Comparison of ENCODE assay signal across 22 mouse cellular contexts in the genomic region with DNA sequence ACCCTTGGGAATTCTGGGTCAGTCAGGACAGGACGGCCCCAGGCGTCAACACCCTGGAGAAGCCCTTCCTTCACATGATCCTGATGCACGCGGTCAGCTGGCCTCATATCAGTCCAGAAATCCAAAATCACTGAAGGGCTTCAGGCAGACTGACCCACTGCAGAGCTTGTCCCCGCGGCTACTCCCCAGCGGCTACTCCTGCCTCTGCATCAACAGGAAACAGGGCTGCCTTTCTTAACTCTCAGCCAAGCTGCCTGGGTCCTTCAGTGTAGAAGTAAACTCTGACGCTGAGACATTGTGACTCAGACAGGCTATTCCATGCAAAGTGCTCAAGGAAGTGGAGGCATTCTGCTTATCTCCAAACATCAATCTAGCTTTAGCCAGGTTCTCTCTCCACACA. TPM values are rescaled to one million over a fixed set of nuclear protein-coding genes. Genes with fewer than 3 reads are reported as not detected.
DNase-seq lines count a peak whose midpoint lies in the region; ATAC-seq lines count a peak whose summit lies in the region.
"Had no signal": no experiment of that assay in that cellular context is flagged by ENCODE, and none has a peak within 500 bp of the region (broad histone marks: within the 10 kb centered on the region; RNA-seq: fewer than 3 reads in every experiment).

No protein-coding gene starts in this region.

- H3K4me1 ChIP-seq in limb, embryonic 12.5 days (replicated peaks), result no peaks in the 10 kb centered on the region
- 0 out of 2 replicates have a peak, but pooled peaks cover 3% of the 10 kb centered on the region for H3K4me1 ChIP-seq in limb, embryonic 10.5 days
- peaks cover 16% of the 10 kb centered on the region for H3K4me1 ChIP-seq in heart, embryonic 13.5 days
- H3K4me1 ChIP-seq: embryonic facial prominence, embryonic 10.5 days; forebrain, embryonic 15.5 days; hindbrain, embryonic 12.5 days; limb, embryonic 13.5 days; midbrain, embryonic 13.5 days; neural tube, embryonic 12.5 days had no signal

- no peak for DNase-seq in limb, embryonic 10.5 days (ENCODE audit: low spot score)
- peak; percentile 60 for DNase-seq in NIH3T3 (ENCODE audit: low read depth)
- peak; percentile 25 to 26 for DNase-seq in heart, postnatal 14 days
- no peak for DNase-seq in embryo, embryonic 10.5 days (ENCODE audit: low spot score)
- no peak for DNase-seq in adrenal gland, adult 8-10 months
- no peak for DNase-seq in spleen, adult 18-20 months
- DNase-seq: adrenal gland, postnatal 25 days; cerebellum, adult 9-11 months; gastrocnemius, postnatal 10 days; kidney, adult 18-20 months; kidney, postnatal 10 days; right cerebral cortex, postnatal 14 days; thymus, postnatal 25 days had no signal

- H3K4me3 ChIP-seq in limb, embryonic 12.5 days (replicated peaks), result no peak overlapping the region
- no peak overlapping the region for H3K4me3 ChIP-seq in limb, embryonic 10.5 days
- H3K4me3 ChIP-seq in heart, embryonic 13.5 days, result no peak overlapping the region
- H3K4me3 ChIP-seq: embryonic facial prominence, embryonic 10.5 days; forebrain, embryonic 15.5 days; hindbrain, embryonic 12.5 days; limb, embryonic 13.5 days; liver, embryonic 12.5 days; midbrain, embryonic 13.5 days; neural tube, embryonic 12.5 days had no signal

- WGBS in limb, embryonic 12.5 days, result 89% methylated on average over 8 of the region's 8 CpGs
- WGBS in limb, embryonic 10.5 days, result 92% methylated on average over 8 of the region's 8 CpGs
- WGBS in heart, embryonic 13.5 days, result 38% methylated on average over 8 of the region's 8 CpGs

- H3K9me3 ChIP-seq in limb, embryonic 12.5 days, result no peaks in the 10 kb centered on the region
- H3K9me3 ChIP-seq in limb, embryonic 10.5 days (replicated peaks), result no peaks in the 10 kb centered on the region
- no peaks in the 10 kb centered on the region for H3K9me3 ChIP-seq in heart, embryonic 13.5 days
- H3K9me3 ChIP-seq: embryonic facial prominence, embryonic 10.5 days; forebrain, embryonic 15.5 days; hindbrain, embryonic 12.5 days; limb, embryonic 13.5 days; liver, embryonic 12.5 days; midbrain, embryonic 13.5 days; neural tube, embryonic 12.5 days had no signal

- peaks cover 85% of the 10 kb centered on the region for H3K36me3 ChIP-seq in limb, embryonic 12.5 days
- H3K36me3 ChIP-seq in limb, embryonic 10.5 days, result peaks cover 92% of the 10 kb centered on the region
- peaks cover 89% of the 10 kb centered on the region for H3K36me3 ChIP-seq in heart, embryonic 13.5 days

- H3K4me2 ChIP-seq in limb, embryonic 12.5 days, result no peak overlapping the region
- no peak overlapping the region for H3K4me2 ChIP-seq in heart, embryonic 13.5 days
- H3K4me2 ChIP-seq: forebrain, embryonic 15.5 days; hindbrain, embryonic 12.5 days; limb, embryonic 13.5 days; liver, embryonic 12.5 days; midbrain, embryonic 13.5 days; neural tube, embryonic 12.5 days had no signal

- H3K9ac ChIP-seq in limb, embryonic 12.5 days (replicated peaks), result no peak overlapping the region
- no peak overlapping the region for H3K9ac ChIP-seq in heart, embryonic 13.5 days
- H3K9ac ChIP-seq: forebrain, embryonic 15.5 days; hindbrain, embryonic 12.5 days; limb, embryonic 13.5 days; liver, embryonic 12.5 days; midbrain, embryonic 13.5 days; neural tube, embryonic 12.5 days had no signal

- ATAC-seq in limb, embryonic 12.5 days (ENCODE audit: insufficient number of reproducible peaks, insufficient read depth, low FRiP score, low TSS enrichment, low read depth), result no peak
- no peak for ATAC-seq in heart, embryonic 13.5 days (ENCODE audit: extremely low read depth, insufficient number of reproducible peaks, low FRiP score, low TSS enrichment)
- ATAC-seq: forebrain, embryonic 15.5 days; liver, embryonic 12.5 days; midbrain, embryonic 13.5 days had no signal

- H3K27ac ChIP-seq in limb, embryonic 12.5 days, result 0 out of 2 replicates have a peak overlapping the region, but pooled peaks have one; percentile 17
- no peak overlapping the region for H3K27ac ChIP-seq in limb, embryonic 10.5 days
- H3K27ac ChIP-seq in heart, embryonic 13.5 days (replicated peaks), result 0 out of 2 replicates have a peak overlapping the region, but pooled peaks have one; percentile 1
- H3K27ac ChIP-seq: embryonic facial prominence, embryonic 10.5 days; forebrain, embryonic 15.5 days; hindbrain, embryonic 12.5 days; limb, embryonic 13.5 days; liver, embryonic 12.5 days; midbrain, embryonic 13.5 days; neural tube, embryonic 12.5 days had no signal

- intact Hi-C loops in heart, postnatal 14 days (cut with DNase I), result no loop called here

- H3K27me3 ChIP-seq in limb, embryonic 12.5 days, result no peaks in the 10 kb centered on the region
- H3K27me3 ChIP-seq in limb, embryonic 10.5 days (ENCODE audit: low read depth, poor library complexity, severe bottlenecking), result no peaks in the 10 kb centered on the region
- H3K27me3 ChIP-seq in heart, embryonic 13.5 days (replicated peaks), result no peaks in the 10 kb centered on the region
- H3K27me3 ChIP-seq: forebrain, embryonic 15.5 days; hindbrain, embryonic 12.5 days; limb, embryonic 13.5 days; liver, embryonic 12.5 days; midbrain, embryonic 13.5 days; neural tube, embryonic 12.5 days had no signal

RNA-seq across cellular contexts. Expression of gene Ankrd13a, which starts 12.5 kb away (rescaled TPM):
- 52.9 and 58.5 TPM in 2 replicates for polyA plus RNA-seq in limb, embryonic 12.5 days (2016; fragmentation: Nextera tagmentation; extraction: Ambion mirVana)
- 43.1 and 44.0 TPM in 2 replicates for polyA plus RNA-seq in limb, embryonic 10.5 days (2016; fragmentation: Nextera tagmentation; extraction: Ambion mirVana)
- polyA plus RNA-seq in heart, embryonic 13.5 days (2015; fragmentation: Nextera tagmentation; extraction: Ambion mirVana), result 28.5 and 29.3 TPM in 2 replicates
- total RNA-seq in heart, postnatal 14 days (2021), result 10 to 100 TPM; 45.7 to 46.5 TPM
- 10 to 100 TPM; 66.7 to 96.6 (median 86.8) TPM for total RNA-seq in adrenal gland, adult 8-10 months (2022)

RNA-seq across cellular contexts. Expression of gene Git2, which starts 13.3 kb away (rescaled TPM):
- polyA plus RNA-seq in limb, embryonic 12.5 days (2016; fragmentation: Nextera tagmentation; extraction: Ambion mirVana), result 46.8 and 48.8 TPM in 2 replicates
- polyA plus RNA-seq in limb, embryonic 10.5 days (2016; fragmentation: Nextera tagmentation; extraction: Ambion mirVana), result 36.1 and 44.8 TPM in 2 replicates
- polyA plus RNA-seq in heart, embryonic 13.5 days (2015; fragmentation: Nextera tagmentation; extraction: Ambion mirVana), result 28.1 and 30.3 TPM in 2 replicates
- total RNA-seq in heart, postnatal 14 days (2021), result 10 to 100 TPM; 42.4 to 44.8 TPM
- total RNA-seq in adrenal gland, adult 8-10 months (2022), result 10 to 100 TPM; 32.8 to 59.9 (median 45.6) TPM

RNA-seq across cellular contexts. Expression of gene Tchp, which starts 54.4 kb away (rescaled TPM):
- 21.0 and 22.1 TPM in 2 replicates for polyA plus RNA-seq in limb, embryonic 12.5 days (2016; fragmentation: Nextera tagmentation; extraction: Ambion mirVana)
- 18.8 and 22.0 TPM in 2 replicates for polyA plus RNA-seq in limb, embryonic 10.5 days (2016; fragmentation: Nextera tagmentation; extraction: Ambion mirVana)
- 8.0 and 8.1 TPM in 2 replicates for polyA plus RNA-seq in heart, embryonic 13.5 days (2015; fragmentation: Nextera tagmentation; extraction: Ambion mirVana)
- total RNA-seq in heart, postnatal 14 days (2021), result 1 to 10 TPM; 4.7 to 5.3 TPM
- total RNA-seq in adrenal gland, adult 8-10 months (2022), result 10 to 100 TPM in 2 of 4 experiments, 1 to 10 TPM in 2; 7.4 to 27.5 (median 12.3) TPM

Comparison
In these comparisons a context has a peak if more than half of its experiments do, and no peak if none do; other contexts are left out.
1. DNase-seq: peak in NIH3T3 (single experiment) and heart, postnatal 14 days (2 of 2); none in limb, embryonic 10.5 days (single experiment), embryo, embryonic 10.5 days (single experiment), adrenal gland, adult 8-10 months (single experiment) and spleen, adult 18-20 months (0 of 2).